Mouse (Mus musculus): ENCODE measurements around the gene BC030867.

The BC030867 gene

GRCm38 (mm10) chr11:102248630-102249230, at the start of gene BC030867:
Gene BC030867 (plus strand): TSS chr11:102248882.
- DNase-seq (ENCODE audit: low spot score): peak; percentile 79

GRCm38 (mm10) chr11:102199856-102200255, 48.8 kb upstream of the BC030867 start:
- no peak for DNase-seq (ENCODE audit: low spot score)

GRCm38 (mm10) chr11:102201408-102201821, 47.3 kb upstream of the BC030867 start:
- no peak for DNase-seq (ENCODE audit: low spot score)

GRCm38 (mm10) chr11:102206481-102206880, 42.2 kb upstream of the BC030867 start:
- no peak for DNase-seq (ENCODE audit: low spot score)

GRCm38 (mm10) chr11:102207825-102208777, 40.6 kb upstream of the BC030867 start:
- DNase-seq (ENCODE audit: low spot score): no peak

GRCm38 (mm10) chr11:102208846-102209245, 39.8 kb upstream of the BC030867 start:
- no peak for DNase-seq (ENCODE audit: low spot score)

GRCm38 (mm10) chr11:102209742-102210141, 38.9 kb upstream of the BC030867 start:
- DNase-seq (ENCODE audit: low spot score): no peak

- DNase-seq (ENCODE audit: low spot score): no peak
These were observed 38.5 kb upstream of the BC030867 start for GRCm38 (mm10) chr11:102210185-102210584.

- DNase-seq (ENCODE audit: low spot score): no peak
These were observed 37.7 kb upstream of the BC030867 start for GRCm38 (mm10) chr11:102211011-102211410.

- DNase-seq (ENCODE audit: low spot score): no peak
These were observed 36.7 kb upstream of the BC030867 start for GRCm38 (mm10) chr11:102211936-102212341.

- no peak for DNase-seq (ENCODE audit: low spot score)
These were observed 34.1 kb upstream of the BC030867 start for GRCm38 (mm10) chr11:102214430-102215156.

- DNase-seq (ENCODE audit: low spot score): no peak
These were observed 33.2 kb upstream of the BC030867 start for GRCm38 (mm10) chr11:102215511-102215910.

GRCm38 (mm10) chr11:102216056-102216885, 32.4 kb upstream of the BC030867 start:
- DNase-seq (ENCODE audit: low spot score): peak; percentile 60

- DNase-seq (ENCODE audit: low spot score): no peak
These were observed 31.8 kb upstream of the BC030867 start for GRCm38 (mm10) chr11:102216886-102217240.

- DNase-seq (ENCODE audit: low spot score): no peak
These were observed 31.3 kb upstream of the BC030867 start for GRCm38 (mm10) chr11:102217396-102217795.

- DNase-seq (ENCODE audit: low spot score): no peak
These were observed 30.7 kb upstream of the BC030867 start for GRCm38 (mm10) chr11:102217876-102218430.

- peak; percentile 94 for DNase-seq (ENCODE audit: low spot score)
These were observed 29.9 kb upstream of the BC030867 start for GRCm38 (mm10) chr11:102218783-102219182.

- DNase-seq (ENCODE audit: low spot score): no peak
These were observed 29.3 kb upstream of the BC030867 start for GRCm38 (mm10) chr11:102219247-102219993.

GRCm38 (mm10) chr11:102219994-102220346, 28.7 kb upstream of the BC030867 start:
- DNase-seq (ENCODE audit: low spot score): no peak

- no peak for DNase-seq (ENCODE audit: low spot score)
These were observed 28.2 kb upstream of the BC030867 start for GRCm38 (mm10) chr11:102220451-102220850.

Data from ovary, adult 18-20 months (tissue).